12 mouse cellular contexts compared by ENCODE assay signal in the genomic region with DNA sequence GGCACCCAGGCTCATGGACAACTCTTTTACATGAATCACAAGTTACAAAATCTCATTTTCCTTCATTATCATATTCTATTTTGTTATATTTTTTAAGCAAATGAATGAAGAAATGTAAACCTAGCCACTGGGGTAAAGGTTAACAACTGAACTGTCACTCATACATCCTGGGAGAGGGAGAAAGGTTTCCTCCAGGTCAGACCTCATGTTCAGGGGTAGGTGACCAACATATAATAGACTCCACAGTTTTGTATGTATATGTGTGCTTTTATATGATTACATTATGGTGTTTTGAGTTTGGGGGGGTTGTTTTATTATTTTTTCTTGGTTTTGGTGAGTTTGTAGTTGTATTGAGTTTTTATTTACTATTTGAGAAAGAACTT. TPM values are rescaled to one million over a fixed set of nuclear protein-coding genes. Genes with fewer than 3 reads are reported as not detected.
DNase-seq lines count a peak whose midpoint lies in the region; ATAC-seq and TF ChIP-seq lines count a peak whose summit lies in the region.
"Had no signal": no experiment of that assay in that cellular context is flagged by ENCODE, and none has a peak within 500 bp of the region (broad histone marks: within the 10 kb centered on the region; RNA-seq: fewer than 3 reads in every experiment).

No protein-coding gene starts in this region.

- DNase-seq in layer of hippocampus, adult 2 months (ENCODE audit: low spot score in 2 of 2): no peak
- DNase-seq in layer of hippocampus, adult 9-11 months: no peak
- no peak for DNase-seq in thymus, adult 18-20 months
- no peak for DNase-seq in right cerebral cortex, postnatal 25 days
- no peak for DNase-seq in ovary, postnatal 36 days (ENCODE audit: low spot score)
- DNase-seq: gastrocnemius, postnatal 36 days had no signal

- no peaks in the 10 kb centered on the region for H3K36me3 ChIP-seq in forebrain, embryonic 13.5 days (ENCODE audit: poor library complexity, severe bottlenecking)
- H3K36me3 ChIP-seq in intestine, embryonic 15.5 days: no peaks in the 10 kb centered on the region
- H3K36me3 ChIP-seq in neural tube, embryonic 12.5 days: no peaks in the 10 kb centered on the region

- no peak overlapping the region for H3K9ac ChIP-seq in forebrain, embryonic 13.5 days
- no peak overlapping the region for H3K9ac ChIP-seq in intestine, embryonic 15.5 days
- no peak overlapping the region for H3K9ac ChIP-seq in neural tube, embryonic 12.5 days

- H3K9me3 ChIP-seq in forebrain, embryonic 13.5 days (replicated peaks): no peaks in the 10 kb centered on the region
- H3K9me3 ChIP-seq in intestine, embryonic 15.5 days: no peaks in the 10 kb centered on the region
- no peaks in the 10 kb centered on the region for H3K9me3 ChIP-seq in neural tube, embryonic 12.5 days

- peak overlapping the region; percentile 87 for H3K4me2 ChIP-seq in forebrain, embryonic 13.5 days
- peak overlapping the region; percentile 88 for H3K4me2 ChIP-seq in intestine, embryonic 15.5 days (replicated peaks)
- peak overlapping the region; percentile 94 for H3K4me2 ChIP-seq in neural tube, embryonic 12.5 days (replicated peaks)

- no peaks in the 10 kb centered on the region for H3K27me3 ChIP-seq in forebrain, embryonic 13.5 days
- H3K27me3 ChIP-seq in intestine, embryonic 15.5 days (replicated peaks): no peaks in the 10 kb centered on the region
- H3K27me3 ChIP-seq in neural tube, embryonic 12.5 days (replicated peaks): no peaks in the 10 kb centered on the region

- no peak for ATAC-seq in forebrain, embryonic 13.5 days
- ATAC-seq in intestine, embryonic 15.5 days: peak; percentile 61
- ATAC-seq in neural tube, embryonic 12.5 days (ENCODE audit: low FRiP score, low read depth): peak; percentile 65; the same call in 1 of the 2 replicates

- H3K27ac ChIP-seq in layer of hippocampus, adult 2 months: no peak overlapping the region
- no peak overlapping the region for H3K27ac ChIP-seq in forebrain, embryonic 13.5 days
- no peak overlapping the region for H3K27ac ChIP-seq in intestine, embryonic 15.5 days
- H3K27ac ChIP-seq in neural tube, embryonic 12.5 days: no peak overlapping the region

- no peak for TF ChIP-seq CTCF in layer of hippocampus, adult 2 months (conservative IDR thresholded peaks at IDR 0.05)

- peak overlapping the region; percentile 56; the same call in 1 of the 2 replicates for H3K4me3 ChIP-seq in layer of hippocampus, adult 2 months
- no peak overlapping the region for H3K4me3 ChIP-seq in forebrain, embryonic 13.5 days
- H3K4me3 ChIP-seq in intestine, embryonic 15.5 days (replicated peaks): no peak overlapping the region
- no peak overlapping the region for H3K4me3 ChIP-seq in neural tube, embryonic 12.5 days

- peaks cover 7% of the 10 kb centered on the region; the same call in 1 of the 2 replicates for H3K4me1 ChIP-seq in forebrain, embryonic 13.5 days
- no peaks in the 10 kb centered on the region; the same call in 1 of the 2 replicates for H3K4me1 ChIP-seq in intestine, embryonic 15.5 days (replicated peaks)
- H3K4me1 ChIP-seq in neural tube, embryonic 12.5 days: peaks cover 6% of the 10 kb centered on the region; the same call in 1 of the 2 replicates

RNA-seq across cellular contexts. Expression of gene Cyp4b1, which starts 10.3 kb away (rescaled TPM):
- total RNA-seq in layer of hippocampus, adult 2 months (2021): under 1 TPM; 0.71 to 0.72 TPM
- polyA plus RNA-seq in forebrain, embryonic 13.5 days (2015; fragmentation: Nextera tagmentation; extraction: Ambion mirVana): 0.24 TPM in 1 of 2 replicates, not detected in the other
- polyA plus RNA-seq in intestine, embryonic 15.5 days (2015; fragmentation: Nextera tagmentation; extraction: Ambion mirVana): 2.0 and 2.6 TPM in 2 replicates
- 0.18 TPM in 1 of 2 replicates, not detected in the other for polyA plus RNA-seq in neural tube, embryonic 12.5 days (2016; fragmentation: Nextera tagmentation; extraction: Ambion mirVana)
- total RNA-seq: ES-E14 had no signal

RNA-seq across cellular contexts. Expression of gene Cyp4a32, which starts 57.1 kb away (rescaled TPM):
- not detected for total RNA-seq in layer of hippocampus, adult 2 months (2021)
- polyA plus RNA-seq in forebrain, embryonic 13.5 days (2015; fragmentation: Nextera tagmentation; extraction: Ambion mirVana): not detected in 2 replicates
- polyA plus RNA-seq in intestine, embryonic 15.5 days (2015; fragmentation: Nextera tagmentation; extraction: Ambion mirVana): not detected in 2 replicates
- not detected in 2 replicates for polyA plus RNA-seq in neural tube, embryonic 12.5 days (2016; fragmentation: Nextera tagmentation; extraction: Ambion mirVana)
- total RNA-seq: adrenal gland, postnatal 25 days; ES-E14; gastrocnemius, postnatal 36 days; layer of hippocampus, postnatal 36 days had no signal
